Comparison of ENCODE assay signal across 29 mouse cellular contexts in genomic region chr6:4706415-4706814, GRCm38 (mm10). TPM values are rescaled to one million over a fixed set of nuclear protein-coding genes. Genes with fewer than 3 reads are reported as not detected.
DNase-seq lines count a peak whose midpoint lies in the region; ATAC-seq and TF ChIP-seq lines count a peak whose summit lies in the region.
"Had no signal": no experiment of that assay in that cellular context is flagged by ENCODE, and none has a peak within 500 bp of the region (broad histone marks: within the 10 kb centered on the region; RNA-seq: fewer than 3 reads in every experiment).

No protein-coding gene starts in this region.

- no peak overlapping the region for H3K9ac ChIP-seq in liver, postnatal 0 days (replicated peaks)
- H3K9ac ChIP-seq: embryonic facial prominence, embryonic 12.5 days; forebrain, embryonic 15.5 days; hindbrain, embryonic 15.5 days; limb, embryonic 15.5 days; liver, embryonic 13.5 days; neural tube, embryonic 12.5 days had no signal

- intact Hi-C loops in gastrocnemius, adult 2 months (cut with DNase I): loop anchor here (5.0 to 10.0 kb wide), 4 partner anchors 41 to 406 kb away; partner anchors contain the start of genes Peg10 and Sgce

- no peaks in the 10 kb centered on the region for H3K9me3 ChIP-seq in liver, postnatal 0 days (ENCODE audit: low read length)
- H3K9me3 ChIP-seq: embryonic facial prominence, embryonic 12.5 days; forebrain, embryonic 10.5 days; forebrain, embryonic 15.5 days; heart, embryonic 10.5 days; hindbrain, embryonic 15.5 days; limb, embryonic 15.5 days; liver, embryonic 13.5 days; midbrain, embryonic 10.5 days; neural tube, embryonic 12.5 days had no signal

- WGBS in liver, postnatal 0 days (ENCODE audit: insufficient replicate concordance): 46% methylated on average over 5 of the region's 5 CpGs

- DNase-seq in gastrocnemius, adult 2 months: peak; percentile 62
- no peak for DNase-seq in gastrocnemius, adult 8-10 months (ENCODE audit: low spot score in 2 of 2)
- peak; percentile 24 for DNase-seq in skeletal muscle tissue, adult 2 months (ENCODE audit: low read depth, low spot score)
- DNase-seq in liver, postnatal 0 days: no peak
- DNase-seq in lung, postnatal 10 days: no peak
- DNase-seq: B cell, adult 2 months; cerebellum, adult 8-10 months; cerebellum, postnatal 25 days; heart, postnatal 4 days; kidney, adult 11 months; kidney, postnatal 14 days; layer of hippocampus, adult 9-11 months; liver, embryonic 13.5 days; lung, adult 2 months; lung, postnatal 14 days; right cerebral cortex, postnatal 4 days; thymus, postnatal 4 days had no signal

- H3K4me2 ChIP-seq in liver, postnatal 0 days (ENCODE audit: low read depth, low read length): no peak overlapping the region
- H3K4me2 ChIP-seq: embryonic facial prominence, embryonic 12.5 days; forebrain, embryonic 15.5 days; hindbrain, embryonic 15.5 days; limb, embryonic 15.5 days; liver, embryonic 13.5 days; neural tube, embryonic 12.5 days had no signal

- H3K4me3 ChIP-seq in gastrocnemius, adult 2 months: no peak overlapping the region
- H3K4me3 ChIP-seq in liver, postnatal 0 days (ENCODE audit: low read depth, low read length): no peak overlapping the region
- H3K4me3 ChIP-seq: embryonic facial prominence, embryonic 12.5 days; forebrain, embryonic 10.5 days; forebrain, embryonic 15.5 days; heart, embryonic 10.5 days; hindbrain, embryonic 15.5 days; limb, embryonic 15.5 days; liver, embryonic 13.5 days; midbrain, embryonic 10.5 days; neural tube, embryonic 12.5 days had no signal

- TF ChIP-seq EP300 in liver, postnatal 0 days (IDR thresholded peaks at IDR 0.05; ENCODE audit: low read depth): no peak

- H3K27ac ChIP-seq in gastrocnemius, adult 2 months: peak overlapping the region; percentile 9; the same call in 1 of the 2 replicates
- H3K27ac ChIP-seq in liver, postnatal 0 days (ENCODE audit: low read depth): no peak overlapping the region
- H3K27ac ChIP-seq: embryonic facial prominence, embryonic 12.5 days; forebrain, embryonic 10.5 days; forebrain, embryonic 15.5 days; heart, embryonic 10.5 days; hindbrain, embryonic 15.5 days; limb, embryonic 15.5 days; liver, embryonic 13.5 days; midbrain, embryonic 10.5 days; neural tube, embryonic 12.5 days had no signal

- no peaks in the 10 kb centered on the region for H3K27me3 ChIP-seq in liver, postnatal 0 days (ENCODE audit: insufficient read depth, low read length)
- H3K27me3 ChIP-seq: embryonic facial prominence, embryonic 12.5 days; forebrain, embryonic 15.5 days; hindbrain, embryonic 15.5 days; limb, embryonic 15.5 days; liver, embryonic 13.5 days; neural tube, embryonic 12.5 days had no signal

- H3K4me1 ChIP-seq in liver, postnatal 0 days (ENCODE audit: insufficient read depth): no peaks in the 10 kb centered on the region
- H3K4me1 ChIP-seq: embryonic facial prominence, embryonic 12.5 days; forebrain, embryonic 10.5 days; forebrain, embryonic 15.5 days; hindbrain, embryonic 15.5 days; limb, embryonic 15.5 days; liver, embryonic 13.5 days; midbrain, embryonic 10.5 days; neural tube, embryonic 12.5 days had no signal

- no peaks in the 10 kb centered on the region for H3K36me3 ChIP-seq in liver, postnatal 0 days (replicated peaks; ENCODE audit: insufficient read depth, low read length)
- H3K36me3 ChIP-seq: liver, embryonic 13.5 days had no signal

- ATAC-seq in common myeloid progenitor, adult 5-6 weeks (replicated peaks; ENCODE audit: low read depth, poor library complexity, severe bottlenecking): peak; percentile 62
- peak; percentile 69 for ATAC-seq in granulocyte monocyte progenitor cell, adult 5-6 weeks (replicated peaks; ENCODE audit: poor library complexity, severe bottlenecking)
- ATAC-seq in liver, postnatal 0 days: no peak
- ATAC-seq: forebrain, embryonic 15.5 days; inflammation-experienced regulatory T-cells, adult 6 months; midbrain, embryonic 16.5 days had no signal

- peak; percentile 24; the same call in 1 of the 2 replicates for TF ChIP-seq CTCF in gastrocnemius, adult 2 months (IDR thresholded peaks at IDR 0.05)
- TF ChIP-seq CTCF in liver, postnatal 0 days (IDR thresholded peaks at IDR 0.05; ENCODE audit: low read depth): no peak

RNA-seq across cellular contexts. Expression of gene Sgce, which starts 40.6 kb away (rescaled TPM):
- 10 to 100 TPM in 1 of 2 experiments, 1 to 10 TPM in 1; 9.3 to 10.9 TPM for total RNA-seq in gastrocnemius, adult 2 months (2021)
- 1 to 10 TPM; 5.1 to 8.5 (median 6.9) TPM for total RNA-seq in gastrocnemius, adult 8-10 months (2022)
- 3.3 and 5.5 TPM in 2 replicates for total RNA-seq in common myeloid progenitor, adult 5-6 weeks (2017)
- total RNA-seq in granulocyte monocyte progenitor cell, adult 5-6 weeks (2014; fragmentation: Nextera tagmentation): not detected in 2 replicates
- 1.0 and 2.3 TPM in 2 replicates for total RNA-seq in granulocyte monocyte progenitor cell, adult 5-6 weeks (2017)
- polyA plus RNA-seq in liver, postnatal 0 days (2015; fragmentation: Nextera tagmentation; extraction: Ambion mirVana): 27.4 and 30.1 TPM in 2 replicates

RNA-seq across cellular contexts. Expression of gene Peg10, which starts 40.7 kb away (rescaled TPM):
- total RNA-seq in gastrocnemius, adult 2 months (2021): 1 to 10 TPM; 1.1 to 1.5 TPM
- total RNA-seq in gastrocnemius, adult 8-10 months (2022): 1 to 10 TPM in 2 of 4 experiments, under 1 TPM in 2; 0.94 to 1.2 (median 1.0) TPM
- total RNA-seq in common myeloid progenitor, adult 5-6 weeks (2017): 0.05 and 0.46 TPM in 2 replicates
- total RNA-seq in granulocyte monocyte progenitor cell, adult 5-6 weeks (2014; fragmentation: Nextera tagmentation): not detected in 2 replicates
- 0.04 and 0.15 TPM in 2 replicates for total RNA-seq in granulocyte monocyte progenitor cell, adult 5-6 weeks (2017)
- polyA plus RNA-seq in liver, postnatal 0 days (2015; fragmentation: Nextera tagmentation; extraction: Ambion mirVana): 1.1 and 1.2 TPM in 2 replicates
- polyA plus RNA-seq: inflammation-experienced regulatory T-cells, adult 6 months had no signal

Comparison
In these comparisons a context has a peak if more than half of its experiments do, and no peak if none do; other contexts are left out.
1. DNase-seq: peak in gastrocnemius, adult 2 months (single experiment) and skeletal muscle tissue, adult 2 months (single experiment); none in gastrocnemius, adult 8-10 months (0 of 2), liver, postnatal 0 days (single experiment) and lung, postnatal 10 days (single experiment).